Mouse (Mus musculus) ovary, adult 18-20 months (tissue): ENCODE data around the gene Large1.
"Not testable (repeated sequence)": the region's sequence is repeated elsewhere in the genome, so short reads cannot be mapped to it uniquely, and the experiment has no call there.

Experiments
- DNase-seq: peaks from one replicate; pipeline ENCODE4 v3.0.0; 2022; ENCODE audit warnings: low spot score, mixed read lengths

The Large1 gene

DNA sequence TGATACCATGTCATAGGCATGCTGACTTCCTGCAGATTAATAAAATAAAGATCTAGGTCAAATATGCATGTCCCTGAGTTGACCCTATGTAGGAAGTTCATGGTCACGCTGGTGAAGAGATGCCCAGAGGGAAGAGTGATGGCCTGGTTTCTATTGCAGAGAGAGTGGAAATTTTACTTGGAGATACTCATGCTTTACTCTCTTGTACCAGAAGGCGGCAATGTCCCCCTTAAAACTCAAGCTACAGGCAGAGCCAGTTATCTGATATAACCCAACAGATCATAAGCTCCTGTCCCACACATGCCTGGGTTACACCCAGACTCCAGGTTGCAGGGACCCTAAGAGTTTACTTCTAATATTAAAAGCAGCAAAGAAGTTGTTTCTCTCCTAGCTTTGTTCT, 345.9 kb downstream of the Large1 start:
- no peak for DNase-seq

- no peak for DNase-seq
Measured at GRCm38 (mm10) chr8:73003858-73004257, 349.5 kb downstream of the Large1 start.

GRCm38 (mm10) chr8:72993831-72994230, 359.5 kb downstream of the Large1 start:
- no peak for DNase-seq

DNA sequence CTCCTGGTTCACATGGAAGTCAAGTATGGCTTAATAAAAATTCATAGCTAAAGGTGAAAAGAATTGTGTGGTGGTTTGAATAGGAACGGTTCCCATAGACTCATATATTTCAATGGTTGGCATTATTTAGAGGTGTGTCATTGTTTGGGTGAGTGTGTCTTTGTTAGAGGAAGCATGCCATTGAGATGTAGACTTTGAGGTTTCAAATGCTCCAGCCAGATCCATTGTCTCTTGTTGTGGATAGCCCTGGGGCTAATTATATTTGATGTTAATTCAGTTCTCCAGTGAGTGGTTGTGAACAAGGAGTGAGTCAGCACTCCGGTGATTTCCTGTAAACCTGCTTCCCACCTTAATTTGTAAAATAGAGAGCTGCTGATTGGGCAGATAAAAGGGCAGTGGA, 362.9 kb downstream of the Large1 start:
- DNase-seq, result no peak

DNA sequence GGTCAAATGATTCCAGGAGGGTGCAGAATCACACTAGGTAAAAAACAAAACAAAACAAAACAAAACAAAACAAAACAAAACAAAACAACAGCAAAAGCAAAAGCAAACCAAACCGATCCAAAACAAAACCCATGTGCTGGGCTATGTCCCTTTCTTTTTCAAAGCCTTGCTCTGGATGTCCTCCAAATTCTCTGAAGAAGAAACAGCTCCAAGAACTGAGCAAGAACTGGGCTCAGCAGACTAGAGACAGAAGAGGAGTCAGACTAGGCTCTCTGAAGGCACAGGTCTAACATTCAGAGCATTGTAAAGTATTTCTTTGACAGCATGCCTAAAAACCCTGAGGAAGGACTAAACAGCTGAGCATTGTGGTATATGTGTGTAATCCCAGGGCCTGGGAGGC, 370.5 kb downstream of the Large1 start:
- DNase-seq, result no peak

GRCm38 (mm10) chr8:72955074-72955473, 398.3 kb downstream of the Large1 start:
- DNase-seq, result no peak

GRCm38 (mm10) chr8:72941393-72941792, 411.9 kb downstream of the Large1 start:
- not testable (repeated sequence) for DNase-seq

GRCm38 (mm10) chr8:72919182-72919902, 434.0 kb downstream of the Large1 start:
- DNase-seq, result no peak

DNA sequence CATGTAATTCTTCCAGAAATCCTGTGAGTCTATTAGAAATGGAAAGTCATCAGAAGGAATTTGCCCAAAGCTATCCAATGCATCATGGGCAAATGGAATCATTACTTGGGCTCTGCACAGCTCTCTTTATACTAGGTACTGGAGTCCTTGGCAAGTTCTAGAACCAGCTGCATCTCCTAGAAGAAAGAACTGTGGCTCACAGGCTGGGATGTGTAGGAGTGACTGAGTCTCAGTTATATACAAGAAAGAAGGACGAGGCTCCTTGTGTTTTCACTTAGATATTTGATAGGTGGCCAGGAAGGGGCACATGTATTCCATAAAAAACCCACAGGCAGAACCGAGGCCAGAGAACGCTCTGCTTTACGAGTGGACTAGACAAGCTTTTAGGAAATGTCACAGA, 447.8 kb downstream of the Large1 start:
- DNase-seq, result no peak

GRCm38 (mm10) chr8:72901591-72901990, 451.7 kb downstream of the Large1 start:
- DNase-seq, result no peak

DNA sequence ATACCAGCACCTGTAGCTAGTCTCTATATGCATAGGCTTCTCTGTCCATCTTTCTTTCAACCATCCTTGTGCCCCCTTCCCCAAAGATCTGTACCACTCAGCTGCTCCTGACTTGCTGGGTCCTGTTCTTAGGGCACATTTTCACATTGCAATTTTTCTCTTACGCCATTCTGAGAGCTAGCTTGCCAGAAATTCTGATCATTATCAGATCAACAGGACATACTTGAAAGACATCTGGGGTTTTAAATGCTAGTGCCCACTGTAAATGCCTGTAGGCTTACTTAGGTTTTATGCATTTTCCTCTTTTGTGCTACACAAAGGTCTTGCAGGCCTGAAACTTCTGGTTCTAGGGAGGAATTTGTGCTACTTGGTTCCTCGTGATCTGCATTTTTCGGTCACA, 454.0 kb downstream of the Large1 start:
- no peak for DNase-seq

DNA sequence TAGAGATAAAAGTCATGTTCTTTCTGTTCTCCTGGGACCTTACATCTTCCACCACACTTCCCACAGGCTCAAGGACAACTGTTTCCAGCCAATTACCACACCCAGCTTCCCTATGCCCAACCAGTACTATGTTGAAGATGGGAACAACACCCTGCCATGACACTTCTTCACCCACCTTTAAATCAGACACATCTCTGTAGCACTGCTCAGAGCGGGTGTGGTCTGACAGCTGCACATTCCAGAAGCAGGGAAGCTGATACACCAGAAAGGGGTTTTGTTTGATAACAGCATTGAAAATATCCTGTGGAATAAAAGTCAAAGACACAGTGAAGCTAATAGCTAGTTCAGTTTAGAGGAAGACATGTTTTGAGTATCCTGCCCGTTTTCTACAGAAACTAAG, 470.3 kb downstream of the Large1 start:
- no peak for DNase-seq

GRCm38 (mm10) chr8:72873411-72873810, 479.9 kb downstream of the Large1 start:
- DNase-seq, result no peak

- no peak for DNase-seq
Measured at GRCm38 (mm10) chr8:72846881-72847280, 506.5 kb downstream of the Large1 start.

GRCm38 (mm10) chr8:72835863-72836262, 517.5 kb downstream of the Large1 start:
- DNase-seq, result no peak

GRCm38 (mm10) chr8:72833112-72833511, 520.2 kb downstream of the Large1 start:
- DNase-seq, result no peak

GRCm38 (mm10) chr8:72832371-72832770, 521.0 kb downstream of the Large1 start:
- DNase-seq, result no peak

- no peak for DNase-seq
Measured at GRCm38 (mm10) chr8:72817655-72818349, 535.5 kb downstream of the Large1 start.

DNA sequence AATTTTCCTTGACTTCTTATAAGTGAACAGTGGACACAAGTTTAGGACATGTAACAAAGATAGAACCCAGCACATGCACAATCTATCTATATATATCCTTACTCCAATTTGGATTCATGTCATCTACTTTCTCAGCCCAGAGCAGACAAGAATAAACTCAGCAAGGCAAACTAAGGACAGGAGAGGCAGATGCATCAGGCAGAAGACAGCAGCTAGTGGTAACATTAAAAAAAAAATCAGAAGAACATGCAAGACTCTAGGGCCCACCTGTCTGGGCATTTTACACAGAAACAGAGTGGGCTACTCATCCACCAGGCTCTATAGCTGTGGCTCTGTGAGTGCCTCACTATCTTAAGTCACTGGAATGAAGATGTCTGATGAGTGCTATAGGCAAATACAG, 536.7 kb downstream of the Large1 start:
- DNase-seq, result no peak

- no peak for DNase-seq
Measured at GRCm38 (mm10) chr8:72815681-72816080, 537.7 kb downstream of the Large1 start.

DNA sequence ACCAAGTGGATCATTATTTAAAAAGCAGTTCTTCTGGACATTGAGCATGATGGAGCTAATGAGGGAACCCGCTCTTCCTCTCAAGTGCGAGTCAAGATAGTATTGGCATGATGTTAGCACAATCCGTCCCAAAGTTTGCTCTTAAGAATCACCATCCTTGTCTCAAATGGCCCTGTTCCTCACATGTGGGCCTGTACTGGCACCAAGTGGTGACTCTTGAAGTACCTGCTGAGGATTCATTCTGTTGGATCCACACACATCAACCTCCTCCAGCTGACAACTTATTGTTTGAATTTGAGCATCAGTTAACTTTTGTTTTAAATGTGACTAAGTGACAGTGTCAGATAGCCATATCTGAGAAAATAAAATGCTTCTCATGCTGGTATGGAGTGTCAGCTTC, 540.6 kb downstream of the Large1 start:
- no peak for DNase-seq

DNA sequence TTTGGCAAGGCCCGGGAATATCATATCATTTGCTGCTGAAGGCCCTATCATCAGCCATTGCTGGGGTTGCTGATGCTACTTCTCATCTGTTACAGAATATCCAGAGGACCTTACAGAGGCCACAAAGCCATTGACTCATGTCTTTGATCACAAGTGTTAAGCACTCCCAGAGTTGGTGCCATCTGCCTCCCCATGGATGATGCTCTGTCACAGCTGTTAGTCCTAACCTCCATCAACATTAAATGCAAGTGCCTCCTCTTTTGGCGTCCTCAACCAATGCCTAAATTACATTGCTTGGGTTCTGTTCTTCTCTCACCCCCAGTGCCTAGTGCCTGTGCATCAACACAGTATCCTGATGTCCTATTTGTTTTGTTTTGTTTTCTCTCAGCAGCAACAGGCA, 551.8 kb downstream of the Large1 start:
- no peak for DNase-seq

- no peak for DNase-seq
Measured at GRCm38 (mm10) chr8:72780644-72781043, 572.7 kb downstream of the Large1 start.

DNA sequence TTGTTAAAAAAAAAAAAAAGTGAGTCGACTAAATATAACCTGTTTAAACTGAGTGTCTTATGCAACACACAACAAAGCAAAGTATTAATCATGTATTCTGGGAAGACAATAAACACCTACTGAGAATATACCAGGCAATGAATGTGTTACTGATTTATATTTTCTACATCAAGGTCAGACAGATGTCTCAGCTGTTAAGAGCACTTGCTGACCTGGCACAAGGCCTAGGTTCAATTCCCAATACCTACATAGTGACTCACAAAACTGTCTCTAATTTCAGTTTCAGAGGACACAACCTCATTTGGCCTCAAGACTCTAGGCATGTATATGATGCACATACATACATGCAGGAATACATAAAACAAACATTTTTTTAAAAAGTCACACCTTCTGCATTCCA, 575.5 kb downstream of the Large1 start:
- no peak for DNase-seq
